8 mouse cellular contexts compared by ENCODE assay signal in the genomic region with DNA sequence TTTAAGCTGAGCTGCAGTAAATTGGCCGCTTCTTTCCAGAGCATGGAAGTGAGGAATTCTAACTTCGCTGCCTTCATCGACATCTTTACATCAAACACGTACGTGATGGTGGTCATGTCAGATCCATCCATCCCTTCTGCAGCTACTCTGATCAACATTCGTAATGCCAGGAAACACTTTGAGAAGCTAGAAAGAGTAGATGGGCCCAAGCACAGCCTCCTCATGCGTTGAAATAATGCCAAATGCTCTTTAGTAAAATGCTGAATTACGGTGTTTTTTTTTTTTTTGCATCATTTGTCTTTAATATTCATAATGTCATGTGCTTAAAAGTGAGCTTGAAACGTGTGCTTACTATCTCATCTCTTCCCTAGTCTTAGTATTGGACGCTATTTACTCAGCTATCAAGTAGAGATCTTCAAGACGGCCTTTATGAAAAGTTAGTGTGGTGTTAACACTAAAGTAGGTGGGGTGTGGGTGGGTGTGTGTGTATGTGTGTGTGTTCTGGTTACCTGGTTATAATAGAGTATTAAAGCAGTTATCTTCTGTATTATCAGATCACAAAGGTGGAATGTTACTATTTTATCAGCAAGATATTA. TPM values are rescaled to one million over a fixed set of nuclear protein-coding genes. Genes with fewer than 3 reads are reported as not detected.
DNase-seq lines count a peak whose midpoint lies in the region; ATAC-seq and TF ChIP-seq lines count a peak whose summit lies in the region.

No protein-coding gene starts in this region.

- no peak for TF ChIP-seq CTCF in lung, embryonic 14.5 days (IDR thresholded peaks at IDR 0.05; ENCODE audit: low read depth)

- H3K4me3 ChIP-seq in lung, embryonic 14.5 days (ENCODE audit: low read depth, low read length), result peak overlapping the region; percentile 87
- peak overlapping the region; percentile 84 for H3K4me3 ChIP-seq in embryonic facial prominence, embryonic 12.5 days
- peak overlapping the region; percentile 84 for H3K4me3 ChIP-seq in intestine, embryonic 15.5 days (replicated peaks)
- H3K4me3 ChIP-seq in neural tube, embryonic 13.5 days, result peak overlapping the region; percentile 77

- WGBS in lung, embryonic 14.5 days, result 7% methylated on average over 11 of the region's 11 CpGs
- WGBS in embryonic facial prominence, embryonic 12.5 days, result 13% methylated on average over 11 of the region's 11 CpGs
- 7% methylated on average over 11 of the region's 11 CpGs for WGBS in intestine, embryonic 15.5 days
- 9% methylated on average over 11 of the region's 11 CpGs for WGBS in neural tube, embryonic 13.5 days

- H3K9me3 ChIP-seq in lung, embryonic 14.5 days (ENCODE audit: low read depth, low read length), result no peaks in the 10 kb centered on the region
- no peaks in the 10 kb centered on the region for H3K9me3 ChIP-seq in embryonic facial prominence, embryonic 12.5 days
- no peaks in the 10 kb centered on the region for H3K9me3 ChIP-seq in intestine, embryonic 15.5 days
- no peaks in the 10 kb centered on the region for H3K9me3 ChIP-seq in neural tube, embryonic 13.5 days

- H3K4me1 ChIP-seq in lung, embryonic 14.5 days (ENCODE audit: insufficient read depth), result peaks cover 4% of the 10 kb centered on the region; the same call in 1 of the 2 replicates
- peaks cover 13% of the 10 kb centered on the region for H3K4me1 ChIP-seq in embryonic facial prominence, embryonic 12.5 days
- H3K4me1 ChIP-seq in intestine, embryonic 15.5 days (replicated peaks), result peaks cover 9% of the 10 kb centered on the region
- peaks cover 31% of the 10 kb centered on the region for H3K4me1 ChIP-seq in neural tube, embryonic 13.5 days (replicated peaks)

- H3K9ac ChIP-seq in lung, embryonic 14.5 days, result peak overlapping the region; percentile 90
- peak overlapping the region; percentile 94 for H3K9ac ChIP-seq in embryonic facial prominence, embryonic 12.5 days
- H3K9ac ChIP-seq in intestine, embryonic 15.5 days, result peak overlapping the region; percentile 90
- H3K9ac ChIP-seq in neural tube, embryonic 13.5 days, result peak overlapping the region; percentile 92

- no peak for ATAC-seq in lung, embryonic 14.5 days (ENCODE audit: insufficient read depth)
- ATAC-seq in embryonic facial prominence, embryonic 12.5 days (ENCODE audit: insufficient number of reproducible peaks, insufficient read depth, low FRiP score, low TSS enrichment), result no peak
- no peak for ATAC-seq in intestine, embryonic 15.5 days
- ATAC-seq in neural tube, embryonic 13.5 days (ENCODE audit: low read depth), result no peak
- ATAC-seq in monocyte, adult 5-6 weeks (replicated peaks; ENCODE audit: insufficient number of reproducible peaks, low FRiP score, low TSS enrichment, poor library complexity, severe bottlenecking), result no peak

- DNase-seq in lung, embryonic 14.5 days, result no peak
- no peak for DNase-seq in lung, postnatal 25 days (ENCODE audit: low spot score)
- DNase-seq in frontal cortex, postnatal 14 days (ENCODE audit: low spot score in 2 of 2), result no peak
- DNase-seq in gastrocnemius, postnatal 25 days, result no peak

- H3K36me3 ChIP-seq in lung, embryonic 14.5 days (ENCODE audit: insufficient read depth), result peaks cover 23% of the 10 kb centered on the region; the same call in 1 of the 2 replicates
- 0 out of 2 replicates have a peak, but pooled peaks cover 5% of the 10 kb centered on the region for H3K36me3 ChIP-seq in embryonic facial prominence, embryonic 12.5 days
- 0 out of 2 replicates have a peak, but pooled peaks cover 2% of the 10 kb centered on the region for H3K36me3 ChIP-seq in intestine, embryonic 15.5 days
- peaks cover 6% of the 10 kb centered on the region; the same call in 1 of the 2 replicates for H3K36me3 ChIP-seq in neural tube, embryonic 13.5 days

- peak overlapping the region; percentile 73 for H3K4me2 ChIP-seq in lung, embryonic 14.5 days
- H3K4me2 ChIP-seq in embryonic facial prominence, embryonic 12.5 days (replicated peaks), result peak overlapping the region; percentile 88
- H3K4me2 ChIP-seq in intestine, embryonic 15.5 days (replicated peaks), result peak overlapping the region; percentile 79
- peak overlapping the region; percentile 93 for H3K4me2 ChIP-seq in neural tube, embryonic 13.5 days

- peak overlapping the region; percentile 98; the same call in 1 of the 2 replicates for H3K27ac ChIP-seq in lung, embryonic 14.5 days (ENCODE audit: low read depth)
- peak overlapping the region; percentile 98; the same call in 1 of the 2 replicates for H3K27ac ChIP-seq in embryonic facial prominence, embryonic 12.5 days
- 0 out of 2 replicates have a peak overlapping the region, but pooled peaks have one; percentile 96 for H3K27ac ChIP-seq in intestine, embryonic 15.5 days
- H3K27ac ChIP-seq in neural tube, embryonic 13.5 days (replicated peaks), result peak overlapping the region; percentile 98

- H3K27me3 ChIP-seq in lung, embryonic 14.5 days (ENCODE audit: insufficient read depth, low read length), result no peaks in the 10 kb centered on the region
- H3K27me3 ChIP-seq in embryonic facial prominence, embryonic 12.5 days, result no peaks in the 10 kb centered on the region
- no peaks in the 10 kb centered on the region for H3K27me3 ChIP-seq in intestine, embryonic 15.5 days (replicated peaks)
- H3K27me3 ChIP-seq in neural tube, embryonic 13.5 days, result no peaks in the 10 kb centered on the region

RNA-seq across cellular contexts. Expression of a gene that starts 1.3 kb away (rescaled TPM):
- 86.2 and 90.5 TPM in 2 replicates for polyA plus RNA-seq in lung, embryonic 14.5 days (2014; fragmentation: Nextera tagmentation; extraction: Ambion mirVana)
- polyA plus RNA-seq in embryonic facial prominence, embryonic 12.5 days (2016; fragmentation: Nextera tagmentation; extraction: Ambion mirVana), result 66.4 and 71.8 TPM in 2 replicates
- 64.0 and 69.8 TPM in 2 replicates for polyA plus RNA-seq in intestine, embryonic 15.5 days (2015; fragmentation: Nextera tagmentation; extraction: Ambion mirVana)
- 108 and 113 TPM in 2 replicates for polyA plus RNA-seq in neural tube, embryonic 13.5 days (2015; fragmentation: Nextera tagmentation; extraction: Ambion mirVana)
- total RNA-seq in monocyte, adult 5-6 weeks (2017), result 11.9 to 24.3 TPM (median 18.4 TPM) in 3 replicates
- 10 to 100 TPM; 41.2 to 43.1 TPM for total RNA-seq in gastrocnemius, postnatal 25 days (2021)

RNA-seq across cellular contexts. Expression of a gene that starts 18.6 kb away (rescaled TPM):
- not detected in 2 replicates for polyA plus RNA-seq in lung, embryonic 14.5 days (2014; fragmentation: Nextera tagmentation; extraction: Ambion mirVana)
- not detected in 2 replicates for polyA plus RNA-seq in embryonic facial prominence, embryonic 12.5 days (2016; fragmentation: Nextera tagmentation; extraction: Ambion mirVana)
- polyA plus RNA-seq in intestine, embryonic 15.5 days (2015; fragmentation: Nextera tagmentation; extraction: Ambion mirVana), result not detected in 2 replicates
- polyA plus RNA-seq in neural tube, embryonic 13.5 days (2015; fragmentation: Nextera tagmentation; extraction: Ambion mirVana), result not detected in 2 replicates
- not detected in 3 replicates for total RNA-seq in monocyte, adult 5-6 weeks (2017)
- not detected for total RNA-seq in gastrocnemius, postnatal 25 days (2021)

RNA-seq across cellular contexts. Expression of a gene that starts 35.1 kb away (rescaled TPM):
- 27.7 and 28.9 TPM in 2 replicates for polyA plus RNA-seq in lung, embryonic 14.5 days (2014; fragmentation: Nextera tagmentation; extraction: Ambion mirVana)
- polyA plus RNA-seq in embryonic facial prominence, embryonic 12.5 days (2016; fragmentation: Nextera tagmentation; extraction: Ambion mirVana), result 18.1 and 21.9 TPM in 2 replicates
- polyA plus RNA-seq in intestine, embryonic 15.5 days (2015; fragmentation: Nextera tagmentation; extraction: Ambion mirVana), result 13.0 and 13.7 TPM in 2 replicates
- 7.8 and 8.4 TPM in 2 replicates for polyA plus RNA-seq in neural tube, embryonic 13.5 days (2015; fragmentation: Nextera tagmentation; extraction: Ambion mirVana)
- total RNA-seq in monocyte, adult 5-6 weeks (2017), result 13.3 to 23.0 TPM (median 16.0 TPM) in 3 replicates
- total RNA-seq in gastrocnemius, postnatal 25 days (2021), result 1 to 10 TPM; 4.8 to 5.5 TPM
